Mouse (Mus musculus) granulocyte monocyte progenitor cell, adult 5-6 weeks (primary cell): Measurements from ENCODE around the gene Hoxa3. TPM values are rescaled to one million over a fixed set of nuclear protein-coding genes. Genes with fewer than 3 reads are reported as not detected.
A peak's percentile ranks its signal among the peaks of the same experiment; 100 is the strongest.

Experiments used
- ATAC-seq: replicated peaks from 2 replicates; pipeline ENCODE4 v1.8.0; 2016; ENCODE audit warnings: mild to moderate bottlenecking, moderate TSS enrichment, inconsistent platforms; ENCODE audit not compliant: poor library complexity, severe bottlenecking
- total RNA-seq, 2 experiments: library from RNA; stranded (forward) in 1 of 2; stranded (reverse) in 1 of 2; fragments of 200-712, 200-1000 nt in 1 of 2; fragments of >200 nt in 1 of 2; fragmentation: Nextera tagmentation in 1 of 2; gene quantifications; 2 replicates each; pipeline ENCODE4 v1.2.3; 2014 to 2017

Gene Hoxa3
- total RNA-seq, 2 experiments from 2014 or later: 1.7 TPM; not detected in 1

- ATAC-seq: no peak
These were observed 9.0 kb upstream of the Hoxa3 start for GRCm38 (mm10) chr6:52221993-52222685.

- peak; percentile 60 for ATAC-seq
These were observed 8.3 kb upstream of the Hoxa3 start, which contains the start of gene Hoxa7 for GRCm38 (mm10) chr6:52221337-52221992. Gene Hoxa7 (minus strand): TSS chr6:52221854.

GRCm38 (mm10) chr6:52220865-52221310 is 7.8 kb upstream of the Hoxa3 start:
- no peak for ATAC-seq

- no peak for ATAC-seq
These were observed 7.1 kb upstream of the Hoxa3 start for GRCm38 (mm10) chr6:52220003-52220864.

GRCm38 (mm10) chr6:52219234-52219942 is 6.3 kb upstream of the Hoxa3 start:
- ATAC-seq: no peak

- ATAC-seq: no peak
These were observed 5.6 kb upstream of the Hoxa3 start for GRCm38 (mm10) chr6:52218643-52219215.

- ATAC-seq: no peak
These were observed 4.9 kb upstream of the Hoxa3 start for GRCm38 (mm10) chr6:52217895-52218642.

GRCm38 (mm10) chr6:52217459-52217768 is 4.3 kb upstream of the Hoxa3 start:
- ATAC-seq: peak; percentile 59

GRCm38 (mm10) chr6:52216691-52217458 is 3.7 kb upstream of the Hoxa3 start:
- ATAC-seq: no peak

GRCm38 (mm10) chr6:52215771-52216535 is 2.8 kb upstream of the Hoxa3 start:
- no peak for ATAC-seq

- no peak for ATAC-seq
These were observed 1.9 kb upstream of the Hoxa3 start for GRCm38 (mm10) chr6:52215070-52215469.

GRCm38 (mm10) chr6:52214271-52214670 is 1.1 kb upstream of the Hoxa3 start:
- no peak for ATAC-seq

GRCm38 (mm10) chr6:52212556-52213118 is 499 bp downstream of the Hoxa3 start:
- ATAC-seq: 0 out of 2 replicates have a peak, but pooled peaks have one; percentile 15

GRCm38 (mm10) chr6:52211961-52212360 is 1.2 kb downstream of the Hoxa3 start:
- ATAC-seq: no peak

- peak; percentile 75 for ATAC-seq
These were observed 1.8 kb downstream of the Hoxa3 start for GRCm38 (mm10) chr6:52211170-52211935.

GRCm38 (mm10) chr6:52209685-52210046 is 3.5 kb downstream of the Hoxa3 start:
- ATAC-seq: no peak
